Mouse (Mus musculus) ES-E14 (cell line): Measurements from ENCODE around the gene Fbxl15. TPM values are rescaled to one million over a fixed set of nuclear protein-coding genes. Genes with fewer than 3 reads are reported as not detected.
A peak's percentile ranks its signal among the peaks of the same experiment; 100 is the strongest.

ENCODE experiments used
- DNase-seq: peaks from one replicate; pipeline ENCODE4 v3.0.0-alpha.2; 2013; ENCODE audit warnings: low read depth, low spot score
- H3K27ac ChIP-seq: 2 replicates; pipeline ENCODE4 v1.5.1; 2012; ENCODE audit warnings: low read depth, mild to moderate bottlenecking, low read length, moderate library complexity, mixed read lengths; ENCODE audit not compliant: poor library complexity, insufficient read depth, severe bottlenecking
- H3K36me3 ChIP-seq: 2 replicates; pipeline ENCODE4 v1.6.1; 2012; ENCODE audit warnings: mild to moderate bottlenecking, low read length, moderate library complexity, mixed read lengths; ENCODE audit not compliant: control insufficient read depth, poor library complexity, insufficient read depth, severe bottlenecking
- H3K4me1 ChIP-seq, 2 experiments: fragments of 150-350 bp in 1 of 2; sonication (generic) in 1 of 2; 2 replicates each; pipeline ENCODE4 v1.6.1; 2012; ENCODE audit warnings: low read length in 2 of 2, mild to moderate bottlenecking in 1 of 2, mixed read lengths in 1 of 2; ENCODE audit not compliant: control insufficient read depth in 2 of 2, insufficient read depth in 2 of 2, poor library complexity in 1 of 2
- H3K4me3 ChIP-seq, 2 experiments: fragments of 150-350 bp in 1 of 2; sonication (generic) in 1 of 2; 2 replicates each; pipeline ENCODE4 v1.5.1; 2012; ENCODE audit warnings: low read length in 2 of 2, low read depth in 1 of 2, mild to moderate bottlenecking in 1 of 2, mixed read lengths in 1 of 2; ENCODE audit not compliant: insufficient read depth in 1 of 2, poor library complexity in 1 of 2, severe bottlenecking in 1 of 2
- H3K9ac ChIP-seq: 2 replicates; pipeline ENCODE4 v1.6.1; 2012; ENCODE audit warnings: low read depth, mild to moderate bottlenecking, low read length, mixed read lengths; ENCODE audit not compliant: poor library complexity, insufficient read depth, severe bottlenecking
- H3K9me3 ChIP-seq: fragments of 150-350 bp; sonication (generic); 2 replicates; pipeline ENCODE4 v1.6.1; 2012; ENCODE audit warnings: low read depth, mild to moderate bottlenecking, low read length; ENCODE audit not compliant: control insufficient read depth, insufficient read depth
- CHD2 ChIP-seq: IDR thresholded peaks from 2 replicates; pipeline ENCODE4 v1.6.1; 2014; ENCODE audit warnings: mild to moderate bottlenecking, low read depth, low read length, inconsistent platforms
- HCFC1 ChIP-seq: IDR thresholded peaks from 2 replicates; pipeline ENCODE4 v1.6.1; 2012; ENCODE audit warnings: low read length, inconsistent platforms, borderline replicate concordance; ENCODE audit not compliant: insufficient read depth
- MAFK ChIP-seq: IDR thresholded peaks from 2 replicates; pipeline ENCODE4 v1.6.1; 2014; ENCODE audit warnings: mild to moderate bottlenecking, low read depth, low read length, inconsistent platforms; ENCODE audit not compliant: insufficient read depth
- ZC3H11A ChIP-seq: IDR thresholded peaks from 2 replicates; pipeline ENCODE4 v1.6.1; 2012; ENCODE audit warnings: low read depth, mild to moderate bottlenecking, inconsistent platforms, low read length, borderline replicate concordance
- ZNF384 ChIP-seq: IDR thresholded peaks from 2 replicates; pipeline ENCODE4 v1.6.1; 2012; ENCODE audit warnings: low read depth, low read length, inconsistent platforms
- in situ Hi-C, 2 experiments: fragments of 600-800 bp; cut with MboI; formaldehyde crosslinking; loops; one replicate each; pipeline ENCODE4 v1.15.1; 2025; ENCODE audit warnings: low sequenced_read_pairs in 2 of 2, inconsistent platforms in 1 of 2; ENCODE audit not compliant: unreplicated experiment in 2 of 2
- total RNA-seq: library from RNA; depleted of rRNA; stranded (reverse); fragments of 300-350 nt; gene quantifications from 2 replicates; pipeline ENCODE4 v1.2.3, GENCODE M21; 2012

Gene Fbxl15
- total RNA-seq, 1 experiment: 7.9 TPM

- in situ Hi-C loops: no loop called here
- no peak overlapping the region for H3K9ac ChIP-seq
- H3K4me3 ChIP-seq: no peak overlapping the region
- TF ChIP-seq MAFK: no peak
- TF ChIP-seq HCFC1: no peak
- no peak for TF ChIP-seq ZC3H11A
- no peak for TF ChIP-seq CHD2
- TF ChIP-seq ZNF384: no peak
- H3K9me3 ChIP-seq: no peaks in the 10 kb centered on the region
- H3K27ac ChIP-seq: no peak overlapping the region
- no peaks in the 10 kb centered on the region for H3K36me3 ChIP-seq
- no peak for DNase-seq
- peaks cover 0 to 6% of the 10 kb centered on the region in 2 experiments; a peak in 1 of 4 replicates for H3K4me1 ChIP-seq
Observed at GRCm38 (mm10) chr19:46300294-46301045, 27.5 kb upstream of the Fbxl15 start.

- in situ Hi-C loops: no loop called here
- Histone ChIP-seq H3K9ac (no peak overlapping the region), H3K36me3 (peaks cover 4% of the 10 kb centered on the region; the same call in 1 of the 2 replicates), H3K4me1 (peaks cover 0 to 7% of the 10 kb centered on the region in 2 experiments; a peak in 1 of 4 replicates), H3K4me3 (no peak overlapping the region), H3K9me3 (no peaks in the 10 kb centered on the region), H3K27ac (no peak overlapping the region)
- no peak for TF ChIP-seq ZC3H11A
- no peak for TF ChIP-seq MAFK
- TF ChIP-seq ZNF384: no peak
- TF ChIP-seq HCFC1: no peak
- no peak for TF ChIP-seq CHD2
- no peak for DNase-seq
Observed at GRCm38 (mm10) chr19:46302551-46302950, 25.4 kb upstream of the Fbxl15 start.

GRCm38 (mm10) chr19:46303251-46304215 is 24.5 kb upstream of the Fbxl15 start:
- Histone ChIP-seq H3K9me3 (no peaks in the 10 kb centered on the region), H3K9ac (no peak overlapping the region), H3K4me1 (peaks cover 0 to 15% of the 10 kb centered on the region in 2 experiments; a peak in 1 of 4 replicates), H3K4me3 (peak overlapping the region in 1 of 2 experiments; percentile 99; a peak in 1 of 4 replicates), H3K27ac (no peak overlapping the region), H3K36me3 (peaks cover 4% of the 10 kb centered on the region; the same call in 1 of the 2 replicates)
- DNase-seq: no peak
- in situ Hi-C loops: no loop called here
- TF ChIP-seq HCFC1 (no peak), MAFK (no peak)

- Histone ChIP-seq H3K4me1 (peaks cover 0 to 15% of the 10 kb centered on the region in 2 experiments; a peak in 1 of 4 replicates), H3K36me3 (peaks cover 4% of the 10 kb centered on the region; the same call in 1 of the 2 replicates), H3K4me3 (peak within 1 kb of the TSS; percentile 69 to 99), H3K9ac (peak within 1 kb of the TSS; percentile 68), H3K9me3 (no peaks in the 10 kb centered on the region), H3K27ac (no peak within 1 kb of the TSS)
- in situ Hi-C loops: no loop called here
- TF ChIP-seq MAFK (no peak), ZC3H11A (0 out of 2 replicates have a peak, but pooled peaks have one; percentile 16), HCFC1 (0 out of 2 replicates have a peak, but pooled peaks have one; percentile 27)
- peak; percentile 89 for DNase-seq
Observed at GRCm38 (mm10) chr19:46304216-46304841, 23.7 kb upstream of the Fbxl15 start, which contains the start of gene Nfkb2. Gene Nfkb2, plus strand, starts transcription at chr19:46304320.
